Mouse (Mus musculus): ENCODE measurements around the gene Slc30a7.

- no peak for TF ChIP-seq GATA1 (IDR thresholded peaks at IDR 0.05; ENCODE audit: borderline replicate concordance, low read length)
- TF ChIP-seq FLI1 (IDR thresholded peaks at IDR 0.05; ENCODE audit: low read length), result no peak
Measured at GRCm38 (mm10) chr3:115993025-115993424, 14.2 kb downstream of the Slc30a7 start.

Data from megakaryocyte, embryonic 14.5 days (primary cell).